Mouse (Mus musculus) ES-Bruce4 (cell line): ENCODE results near the gene Cpsf6. TPM values are rescaled to one million over a fixed set of nuclear protein-coding genes. Genes with fewer than 3 reads are reported as not detected.

Source experiments
- H3K27ac ChIP-seq: 2 replicates; pipeline ENCODE4 v1.5.1; 2012; ENCODE audit warnings: low read length, inconsistent platforms; ENCODE audit not compliant: insufficient read depth
- H3K27me3 ChIP-seq: 2 replicates; pipeline ENCODE4 v1.6.1; 2012; ENCODE audit warnings: mild to moderate bottlenecking, low read length, inconsistent platforms; ENCODE audit not compliant: control insufficient read depth, poor library complexity, insufficient read depth, severe bottlenecking
- H3K36me3 ChIP-seq: 2 replicates; pipeline ENCODE4 v1.6.1; 2012; ENCODE audit warnings: inconsistent platforms, mild to moderate bottlenecking, low read length, moderate library complexity; ENCODE audit not compliant: control insufficient read depth, poor library complexity, insufficient read depth, severe bottlenecking
- H3K4me1 ChIP-seq: one replicate; pipeline ENCODE4 v1.8.1; 2011; ENCODE audit warnings: low read length; ENCODE audit not compliant: control insufficient read depth, insufficient read depth
- H3K4me3 ChIP-seq: 2 replicates; pipeline ENCODE4 v1.5.1; 2011; ENCODE audit warnings: low read depth, mild to moderate bottlenecking, low read length
- H3K9ac ChIP-seq: 2 replicates; pipeline ENCODE4 v1.6.1; 2012; ENCODE audit warnings: low read depth, mild to moderate bottlenecking, inconsistent platforms; ENCODE audit not compliant: poor library complexity, severe bottlenecking
- H3K9me3 ChIP-seq: replicated peaks from 2 replicates; pipeline ENCODE4 v1.6.1; 2012; ENCODE audit warnings: mild to moderate bottlenecking, low read length, inconsistent platforms; ENCODE audit not compliant: control insufficient read depth, poor library complexity, insufficient read depth, severe bottlenecking
- CTCF ChIP-seq: IDR thresholded peaks from one replicate; pipeline ENCODE4 v1.8.1; 2011; ENCODE audit warnings: low read depth, low read length
- EP300 ChIP-seq: IDR thresholded peaks from 2 replicates; pipeline ENCODE4 v1.6.1; 2011; ENCODE audit warnings: low read depth, low read length; ENCODE audit not compliant: insufficient read depth
- POLR2A ChIP-seq: IDR thresholded peaks from one replicate; pipeline ENCODE4 v1.8.1; 2011; ENCODE audit warnings: low read length; ENCODE audit not compliant: insufficient read depth
- polyA plus RNA-seq: library from polyadenylated mRNA; stranded (reverse); fragments of >200 nt; gene quantifications from 2 replicates; pipeline ENCODE4 v1.2.4, GENCODE M21; 2011; ENCODE audit warnings: low read depth; ENCODE audit not compliant: missing spikeins, insufficient read depth, insufficient read length

The Cpsf6 gene
- polyA plus RNA-seq, 1 experiment = 205 TPM

GRCm38 (mm10) chr10:117406843-117407733 is 27.3 kb upstream of the Cpsf6 start:
- Histone ChIP-seq H3K4me1 (peaks cover 3% of the 10 kb centered on the region), H3K9ac (no peak overlapping the region), H3K27ac (no peak overlapping the region), H3K4me3 (no peak overlapping the region), H3K9me3 (no peaks in the 10 kb centered on the region), H3K27me3 (no peaks in the 10 kb centered on the region), H3K36me3 (no peaks in the 10 kb centered on the region)
- no peak for TF ChIP-seq POLR2A
- no peak for TF ChIP-seq EP300

GRCm38 (mm10) chr10:117406283-117406588 is 26.4 kb upstream of the Cpsf6 start:
- Histone ChIP-seq H3K27ac (no peak overlapping the region), H3K36me3 (no peaks in the 10 kb centered on the region), H3K9ac (no peak overlapping the region), H3K27me3 (no peaks in the 10 kb centered on the region), H3K4me3 (no peak overlapping the region), H3K9me3 (no peaks in the 10 kb centered on the region), H3K4me1 (peaks cover 3% of the 10 kb centered on the region)
- TF ChIP-seq EP300 (no peak), CTCF (no peak), POLR2A (no peak)

DNA sequence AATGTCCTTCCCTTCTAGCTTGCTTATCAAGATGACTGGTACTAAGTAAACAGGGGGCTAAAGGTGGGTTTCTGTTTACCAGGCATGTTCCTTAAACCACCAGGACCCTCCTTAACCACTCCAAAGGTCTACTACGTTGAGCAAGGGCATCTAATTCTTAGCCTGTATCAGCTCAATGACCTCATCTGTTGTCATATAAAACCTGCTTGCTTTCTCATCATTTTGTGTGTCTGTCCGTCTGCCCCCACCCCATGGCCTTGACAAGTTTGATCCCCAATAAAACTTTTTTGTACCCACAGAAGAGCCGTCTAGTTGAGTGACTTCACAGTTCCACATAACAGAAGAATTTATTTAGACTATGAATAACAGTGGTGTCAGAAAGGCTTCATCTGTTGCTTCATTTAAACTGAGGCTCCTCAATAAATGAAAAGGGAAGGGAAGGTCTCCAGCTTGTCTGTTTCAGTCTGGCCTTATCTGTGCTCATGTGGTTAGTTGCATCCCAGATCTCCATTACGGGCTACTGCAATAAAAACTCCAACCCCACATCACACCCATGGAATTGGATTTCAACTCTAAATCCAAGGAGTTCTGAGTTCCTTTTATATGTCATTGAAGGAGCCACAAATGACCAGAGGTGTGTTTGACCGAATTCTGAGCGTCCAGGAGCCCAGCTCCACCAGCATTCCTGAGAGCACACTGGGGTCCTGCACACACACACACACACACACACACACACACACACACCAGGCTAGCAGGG is 25.9 kb upstream of the Cpsf6 start:
- no peak overlapping the region for H3K9ac ChIP-seq
- no peak overlapping the region for H3K4me3 ChIP-seq
- H3K36me3 ChIP-seq = no peaks in the 10 kb centered on the region
- TF ChIP-seq CTCF (no peak), EP300 (no peak), POLR2A (no peak)
- no peak overlapping the region for H3K27ac ChIP-seq
- H3K9me3 ChIP-seq = no peaks in the 10 kb centered on the region
- H3K27me3 ChIP-seq = no peaks in the 10 kb centered on the region
- H3K4me1 ChIP-seq = peaks cover 3% of the 10 kb centered on the region

GRCm38 (mm10) chr10:117404384-117404783 is 24.6 kb upstream of the Cpsf6 start:
- no peak overlapping the region for H3K27ac ChIP-seq
- no peaks in the 10 kb centered on the region for H3K36me3 ChIP-seq
- no peaks in the 10 kb centered on the region for H3K27me3 ChIP-seq
- no peak overlapping the region for H3K9ac ChIP-seq
- peaks cover 3% of the 10 kb centered on the region for H3K4me1 ChIP-seq
- no peak for TF ChIP-seq POLR2A
- TF ChIP-seq CTCF = no peak
- TF ChIP-seq EP300 = no peak
- H3K4me3 ChIP-seq = no peak overlapping the region
- no peaks in the 10 kb centered on the region for H3K9me3 ChIP-seq

- H3K36me3 ChIP-seq = no peaks in the 10 kb centered on the region
- TF ChIP-seq POLR2A (no peak), CTCF (no peak), EP300 (no peak)
- H3K9me3 ChIP-seq = no peaks in the 10 kb centered on the region
- H3K9ac ChIP-seq = no peak overlapping the region
- H3K4me3 ChIP-seq = no peak overlapping the region
- peaks cover 3% of the 10 kb centered on the region for H3K4me1 ChIP-seq
- no peaks in the 10 kb centered on the region for H3K27me3 ChIP-seq
- H3K27ac ChIP-seq = no peak overlapping the region
Observed at GRCm38 (mm10) chr10:117403344-117403953, 23.6 kb upstream of the Cpsf6 start.
